Mouse (Mus musculus) heart, postnatal 36 days (tissue): ENCODE results near the gene A630076J17Rik. TPM values are rescaled to one million over a fixed set of nuclear protein-coding genes. Genes with fewer than 3 reads are reported as not detected.

ENCODE experiments used
- DNase-seq, 2 experiments: peaks; one replicate each; pipeline ENCODE4 v3.0.0; 2021 to 2022
- intact Hi-C: fragments of 180-260 bp; cut with DNase I; formaldehyde crosslinking; loops from one replicate; pipeline ENCODE4 v1.15.1; 2025
- total RNA-seq, 2 experiments: library from RNA; stranded (reverse); gene quantifications; 2 replicates each; pipeline ENCODE4 v1.2.3; 2021

The A630076J17Rik gene
- total RNA-seq, 2 experiments from 2014 or later: not detected

GRCm38 (mm10) chr3:107225820-107226219, 4.6 kb upstream of the A630076J17Rik start:
- intact Hi-C loops: no loop called here
- no peak for DNase-seq

- intact Hi-C loops: no loop called here
- no peak for DNase-seq
Observed at GRCm38 (mm10) chr3:107229221-107229620, 1.2 kb upstream of the A630076J17Rik start.

- DNase-seq: no peak
- intact Hi-C loops: loop anchor here (5.0 kb wide), 1 partner anchor 127 kb away; no protein-coding TSS in a partner anchor
Observed at GRCm38 (mm10) chr3:107229822-107230221, 592 bp upstream of the A630076J17Rik start.

- intact Hi-C loops: loop anchor here (5.0 kb wide), 1 partner anchor 126 kb away; no protein-coding TSS in a partner anchor
- no peak for DNase-seq
Observed at GRCm38 (mm10) chr3:107231202-107231601, 788 bp downstream of the A630076J17Rik start.

- DNase-seq: peak; percentile 85 to 91
- intact Hi-C loops: loop anchor here (1.0 to 5.0 kb wide), 4 partner anchors 27 to 233 kb away; no protein-coding TSS in a partner anchor
Observed at GRCm38 (mm10) chr3:107233351-107233813, 3.0 kb downstream of the A630076J17Rik start.

- DNase-seq: no peak
- intact Hi-C loops: loop anchor here (1.0 to 5.0 kb wide), 4 partner anchors 27 to 232 kb away; no protein-coding TSS in a partner anchor
Observed at GRCm38 (mm10) chr3:107233945-107234344, 3.5 kb downstream of the A630076J17Rik start.

- DNase-seq: no peak
- intact Hi-C loops: no loop called here
Observed at GRCm38 (mm10) chr3:107238051-107238450, 7.6 kb downstream of the A630076J17Rik start.

- intact Hi-C loops: no loop called here
Observed at GRCm38 (mm10) chr3:107238471-107238980, 8.1 kb downstream of the A630076J17Rik start.

GRCm38 (mm10) chr3:107239607-107240006, 9.2 kb downstream of the A630076J17Rik start, which contains the start of gene Prok1:
Gene Prok1 (minus strand): TSS chr3:107239707.
- intact Hi-C loops: no loop called here
- DNase-seq: no peak

More at GRCm38 (mm10) chr3:107238471-107238980, 8.1 kb downstream of the A630076J17Rik start:
- no peak for DNase-seq

GRCm38 (mm10) chr3:107241389-107242094, 11.1 kb downstream of the A630076J17Rik start:
- intact Hi-C loops: no loop called here
- no peak for DNase-seq

- DNase-seq: no peak
- intact Hi-C loops: no loop called here
Observed at GRCm38 (mm10) chr3:107246876-107247275, 16.5 kb downstream of the A630076J17Rik start.

- no peak for DNase-seq
- intact Hi-C loops: no loop called here
Observed at GRCm38 (mm10) chr3:107249042-107249441, 18.6 kb downstream of the A630076J17Rik start.

- DNase-seq: no peak
- intact Hi-C loops: no loop called here
Observed at GRCm38 (mm10) chr3:107250320-107250719, 19.9 kb downstream of the A630076J17Rik start.

GRCm38 (mm10) chr3:107252035-107252434, 21.6 kb downstream of the A630076J17Rik start:
- peak in 1 of 2 experiments; percentile 17 for DNase-seq
- intact Hi-C loops: no loop called here

- no peak for DNase-seq
- intact Hi-C loops: no loop called here
Observed at GRCm38 (mm10) chr3:107253925-107254324, 23.5 kb downstream of the A630076J17Rik start.

GRCm38 (mm10) chr3:107255992-107256391, 25.6 kb downstream of the A630076J17Rik start:
- no peak for DNase-seq
- intact Hi-C loops: no loop called here

GRCm38 (mm10) chr3:107256724-107257123, 26.3 kb downstream of the A630076J17Rik start:
- intact Hi-C loops: no loop called here
- DNase-seq: no peak

- intact Hi-C loops: no loop called here
- DNase-seq: no peak
Observed at GRCm38 (mm10) chr3:107257924-107258323, 27.5 kb downstream of the A630076J17Rik start.

GRCm38 (mm10) chr3:107260956-107261850, 30.8 kb downstream of the A630076J17Rik start:
- peak; percentile 28 to 39 for DNase-seq

GRCm38 (mm10) chr3:107261851-107262165, 31.4 kb downstream of the A630076J17Rik start:
- peak; percentile 24 to 32 for DNase-seq
- intact Hi-C loops: no loop called here

More at GRCm38 (mm10) chr3:107260956-107261850, 30.8 kb downstream of the A630076J17Rik start:
- intact Hi-C loops: no loop called here
